Mouse (Mus musculus): ENCODE measurements around the gene Myadml2.

GRCm38 (mm10) chr11:120658876-120659410 is 11.0 kb upstream of the Myadml2 start:
- TF ChIP-seq CTCF (IDR thresholded peaks at IDR 0.05; ENCODE audit: control insufficient read depth, insufficient read depth, insufficient read length): peak; percentile 89
- TF ChIP-seq MYOD1 (IDR thresholded peaks at IDR 0.05; ENCODE audit: control insufficient read depth, insufficient read length, low read depth): peak; percentile 56
- TF ChIP-seq MYOG (IDR thresholded peaks at IDR 0.05; ENCODE audit: control insufficient read depth, extremely low read depth, insufficient read length): no peak
- no peak for TF ChIP-seq USF1 (IDR thresholded peaks at IDR 0.05; ENCODE audit: low read depth)
